Mouse (Mus musculus) lung, postnatal 14 days (tissue): ENCODE results near the gene Stmn1.

Experiments
- DNase-seq: peaks from one replicate; pipeline ENCODE4 v3.0.0; 2021

The Stmn1 gene

GRCm38 (mm10) chr4:134460277-134460676 lies 7.8 kb upstream of the Stmn1 start:
- no peak for DNase-seq

GRCm38 (mm10) chr4:134461252-134461651 lies 6.9 kb upstream of the Stmn1 start:
- DNase-seq, result no peak

GRCm38 (mm10) chr4:134465789-134466188 lies 2.3 kb upstream of the Stmn1 start:
- no peak for DNase-seq

- no peak for DNase-seq
These were observed 1.5 kb upstream of the Stmn1 start for GRCm38 (mm10) chr4:134466381-134467262.

- DNase-seq, result peak; percentile 65
These were observed 495 bp upstream of the Stmn1 start for GRCm38 (mm10) chr4:134467435-134468214.

- peak; percentile 98 for DNase-seq
These were observed 602 bp downstream of the Stmn1 start for GRCm38 (mm10) chr4:134468578-134469266.

- DNase-seq, result no peak
These were observed 1.2 kb downstream of the Stmn1 start for GRCm38 (mm10) chr4:134469341-134469796.

GRCm38 (mm10) chr4:134469985-134470384 lies 1.9 kb downstream of the Stmn1 start:
- no peak for DNase-seq

GRCm38 (mm10) chr4:134471469-134471868 lies 3.3 kb downstream of the Stmn1 start:
- no peak for DNase-seq

GRCm38 (mm10) chr4:134473764-134474163 lies 5.6 kb downstream of the Stmn1 start:
- DNase-seq, result no peak

- no peak for DNase-seq
These were observed 6.1 kb downstream of the Stmn1 start for GRCm38 (mm10) chr4:134474240-134474639.

GRCm38 (mm10) chr4:134476899-134477298 lies 8.8 kb downstream of the Stmn1 start:
- DNase-seq, result no peak

- peak; percentile 96 for DNase-seq
These were observed 9.9 kb downstream of the Stmn1 start for GRCm38 (mm10) chr4:134478031-134478430.

GRCm38 (mm10) chr4:134479839-134480238 lies 11.7 kb downstream of the Stmn1 start:
- no peak for DNase-seq

GRCm38 (mm10) chr4:134480864-134481263 lies 12.7 kb downstream of the Stmn1 start:
- DNase-seq, result peak; percentile 91

- no peak for DNase-seq
These were observed 13.2 kb downstream of the Stmn1 start for GRCm38 (mm10) chr4:134481270-134481669.

- no peak for DNase-seq
These were observed 14.3 kb downstream of the Stmn1 start for GRCm38 (mm10) chr4:134482442-134482841.

- DNase-seq, result no peak
These were observed 15.1 kb downstream of the Stmn1 start for GRCm38 (mm10) chr4:134483078-134483688.

- DNase-seq, result no peak
These were observed 15.6 kb downstream of the Stmn1 start for GRCm38 (mm10) chr4:134483696-134484095.

- DNase-seq, result no peak
These were observed 16.1 kb downstream of the Stmn1 start for GRCm38 (mm10) chr4:134484231-134484630.

- no peak for DNase-seq
These were observed 17.2 kb downstream of the Stmn1 start for GRCm38 (mm10) chr4:134485151-134485900.

- DNase-seq, result no peak
These were observed 20.1 kb downstream of the Stmn1 start for GRCm38 (mm10) chr4:134488211-134488610.
